Mouse (Mus musculus): ENCODE results near the gene Mvp. TPM values are rescaled to one million over a fixed set of nuclear protein-coding genes. Genes with fewer than 3 reads are reported as not detected.

The Mvp gene
- polyA plus RNA-seq, 1 experiment = 15.1 TPM

- WGBS = 3% methylated on average over 37 of the region's 37 CpGs
- Histone ChIP-seq H3K27ac (ENCODE audit: control insufficient read depth, insufficient read depth, low read depth, low read length, poor library complexity) (no peak within 1 kb of the TSS), H3K4me3 (replicated peaks; ENCODE audit: control insufficient read depth, low read depth, low read length) (peak within 1 kb of the TSS; percentile 16), H3K4me1 (ENCODE audit: control insufficient read depth, insufficient read depth, low read length) (peaks cover 9% of the 10 kb centered on the region)
- TF ChIP-seq POLR2A (IDR thresholded peaks at IDR 0.05; ENCODE audit: borderline replicate concordance, control insufficient read depth, low read depth, low read length) (no peak), CTCF (IDR thresholded peaks at IDR 0.05; ENCODE audit: control insufficient read depth, insufficient read depth, low read length) (no peak)
Measured at GRCm38 (mm10) chr7:127020901-127021562, 6.6 kb upstream of the Mvp start, which contains the start of the genes Gm42742 and Prrt2. Gm42742 (minus strand) TSS chr7:127021097. Prrt2 (minus strand) TSS chr7:127021211.

DNA sequence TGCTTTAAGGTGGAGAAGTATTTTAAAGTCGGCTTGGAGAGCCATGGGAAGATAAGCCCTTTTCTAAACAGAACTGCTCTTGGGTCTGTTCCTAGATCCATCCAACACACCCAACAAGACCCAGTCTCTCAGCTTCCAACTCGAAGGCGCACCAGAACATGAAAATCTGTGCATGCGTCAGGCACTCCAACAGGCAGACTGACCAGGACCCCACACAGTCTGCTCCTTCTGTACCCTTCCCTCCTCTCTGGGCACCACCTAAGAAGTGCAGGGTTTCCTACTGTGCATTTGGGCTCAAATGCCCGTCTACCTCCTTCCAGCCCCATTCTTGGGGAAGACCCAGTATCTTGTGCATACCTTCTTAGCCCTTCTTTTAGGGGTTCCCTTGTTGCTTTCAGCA, 6.1 kb upstream of the Mvp start:
- WGBS = 55% methylated on average over 5 of the region's 5 CpGs
- TF ChIP-seq POLR2A (IDR thresholded peaks at IDR 0.05; ENCODE audit: borderline replicate concordance, control insufficient read depth, low read depth, low read length) (no peak), CTCF (IDR thresholded peaks at IDR 0.05; ENCODE audit: control insufficient read depth, insufficient read depth, low read length) (no peak)
- H3K4me1 ChIP-seq (ENCODE audit: control insufficient read depth, insufficient read depth, low read length) = peaks cover 10% of the 10 kb centered on the region

DNA sequence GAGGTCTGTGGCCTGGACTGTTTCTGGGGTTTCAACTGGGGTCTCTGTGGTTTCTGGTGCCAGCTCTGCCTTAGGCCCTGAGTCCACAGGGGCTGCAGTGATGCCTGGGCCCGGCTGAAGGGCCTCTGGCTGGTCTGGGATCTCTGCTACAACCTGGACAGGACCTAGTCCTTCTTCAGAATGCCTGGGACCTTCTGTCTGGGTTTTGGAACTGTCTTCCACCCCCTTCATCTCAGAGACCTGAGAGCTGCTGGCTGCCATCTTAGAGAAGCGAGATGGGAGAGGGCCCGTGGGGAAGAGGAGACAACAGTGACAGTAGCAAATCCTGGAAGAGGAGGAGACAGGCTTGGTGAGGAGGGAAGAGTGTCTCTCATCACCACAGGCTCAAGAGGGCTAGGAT, 5.6 kb upstream of the Mvp start:
- no peak overlapping the region for H3K4me3 ChIP-seq (replicated peaks; ENCODE audit: control insufficient read depth, low read depth, low read length)
- no peak overlapping the region for H3K27ac ChIP-seq (ENCODE audit: control insufficient read depth, insufficient read depth, low read depth, low read length, poor library complexity)
- WGBS = 79% methylated on average over 3 of the region's 3 CpGs
- TF ChIP-seq POLR2A (IDR thresholded peaks at IDR 0.05; ENCODE audit: borderline replicate concordance, control insufficient read depth, low read depth, low read length) (no peak), CTCF (IDR thresholded peaks at IDR 0.05; ENCODE audit: control insufficient read depth, insufficient read depth, low read length) (no peak)
- peaks cover 11% of the 10 kb centered on the region for H3K4me1 ChIP-seq (ENCODE audit: control insufficient read depth, insufficient read depth, low read length)

More for the DNA sequence above, 6.1 kb upstream of the Mvp start:
- H3K27ac ChIP-seq (ENCODE audit: control insufficient read depth, insufficient read depth, low read depth, low read length, poor library complexity) = no peak overlapping the region
- H3K4me3 ChIP-seq (replicated peaks; ENCODE audit: control insufficient read depth, low read depth, low read length) = no peak overlapping the region

GRCm38 (mm10) chr7:127019306-127019960, 5.0 kb upstream of the Mvp start:
- H3K27ac ChIP-seq (ENCODE audit: control insufficient read depth, insufficient read depth, low read depth, low read length, poor library complexity) = no peak overlapping the region
- H3K4me1 ChIP-seq (ENCODE audit: control insufficient read depth, insufficient read depth, low read length) = peaks cover 12% of the 10 kb centered on the region
- H3K4me3 ChIP-seq (replicated peaks; ENCODE audit: control insufficient read depth, low read depth, low read length) = no peak overlapping the region
- WGBS = 75% methylated on average over 14 of the region's 14 CpGs
- TF ChIP-seq POLR2A (IDR thresholded peaks at IDR 0.05; ENCODE audit: borderline replicate concordance, control insufficient read depth, low read depth, low read length) = no peak
- no peak for TF ChIP-seq CTCF (IDR thresholded peaks at IDR 0.05; ENCODE audit: control insufficient read depth, insufficient read depth, low read length)

DNA sequence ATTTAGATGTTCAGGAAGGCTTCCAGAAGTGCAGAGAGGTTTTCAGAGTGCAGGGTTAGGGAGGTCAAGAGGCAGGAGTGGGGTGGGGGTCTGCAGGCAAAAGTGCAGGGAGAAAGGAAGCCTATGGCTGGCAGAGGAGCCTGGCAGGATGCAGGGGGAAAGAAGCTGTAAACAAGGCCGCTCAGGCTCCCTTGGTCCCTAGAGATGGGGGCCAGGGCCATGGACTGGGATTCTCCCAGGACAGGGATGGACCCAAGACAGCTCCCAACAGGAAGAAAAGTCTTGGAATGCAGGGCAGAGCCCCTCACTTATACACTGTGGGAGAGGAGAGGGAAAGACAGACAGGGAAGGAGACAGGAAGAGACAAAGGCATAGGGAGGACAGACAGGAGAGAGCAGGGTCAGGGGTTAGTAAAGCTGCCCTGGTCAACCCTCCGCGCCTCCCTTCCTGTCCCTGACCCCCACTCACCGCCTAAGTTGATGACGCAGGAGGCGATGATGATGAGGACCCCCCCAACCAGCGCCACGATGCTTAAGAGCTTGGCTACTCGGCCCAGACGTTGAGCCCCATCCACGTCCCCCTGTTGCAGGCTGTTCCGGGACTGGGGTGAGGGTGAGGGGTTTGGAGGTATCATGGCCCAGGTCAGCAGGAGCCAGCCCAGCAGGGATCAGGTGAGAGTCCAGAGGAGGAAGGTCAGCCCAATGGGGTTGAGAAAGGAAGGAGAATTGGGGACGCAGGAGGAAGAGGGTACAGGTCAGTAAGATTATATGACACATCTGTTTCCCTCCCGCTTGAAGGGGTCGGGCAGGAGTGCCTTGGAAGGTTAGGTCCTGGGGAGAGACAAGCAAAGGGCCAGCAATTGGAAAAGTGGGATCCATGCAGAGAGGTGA, 4.2 kb upstream of the Mvp start:
- TF ChIP-seq POLR2A (IDR thresholded peaks at IDR 0.05; ENCODE audit: borderline replicate concordance, control insufficient read depth, low read depth, low read length) = no peak
- TF ChIP-seq CTCF (IDR thresholded peaks at IDR 0.05; ENCODE audit: control insufficient read depth, insufficient read depth, low read length) = no peak
- Histone ChIP-seq H3K4me3 (replicated peaks; ENCODE audit: control insufficient read depth, low read depth, low read length) (no peak overlapping the region), H3K4me1 (ENCODE audit: control insufficient read depth, insufficient read depth, low read length) (peaks cover 7% of the 10 kb centered on the region), H3K27ac (ENCODE audit: control insufficient read depth, insufficient read depth, low read depth, low read length, poor library complexity) (no peak overlapping the region)
- 87% methylated on average over 15 of the region's 15 CpGs for WGBS

- no peak overlapping the region; the same call in 1 of the 2 replicates for H3K27ac ChIP-seq (ENCODE audit: control insufficient read depth, insufficient read depth, low read depth, low read length, poor library complexity)
- 73% methylated on average over 6 of the region's 6 CpGs for WGBS
- TF ChIP-seq CTCF (IDR thresholded peaks at IDR 0.05; ENCODE audit: control insufficient read depth, insufficient read depth, low read length) = no peak
- no peak for TF ChIP-seq POLR2A (IDR thresholded peaks at IDR 0.05; ENCODE audit: borderline replicate concordance, control insufficient read depth, low read depth, low read length)
- H3K4me1 ChIP-seq (ENCODE audit: control insufficient read depth, insufficient read depth, low read length) = peaks cover 5% of the 10 kb centered on the region; the same call in 1 of the 2 replicates
- H3K4me3 ChIP-seq (replicated peaks; ENCODE audit: control insufficient read depth, low read depth, low read length) = no peak overlapping the region
Measured at GRCm38 (mm10) chr7:127017950-127018345, 3.5 kb upstream of the Mvp start.

DNA sequence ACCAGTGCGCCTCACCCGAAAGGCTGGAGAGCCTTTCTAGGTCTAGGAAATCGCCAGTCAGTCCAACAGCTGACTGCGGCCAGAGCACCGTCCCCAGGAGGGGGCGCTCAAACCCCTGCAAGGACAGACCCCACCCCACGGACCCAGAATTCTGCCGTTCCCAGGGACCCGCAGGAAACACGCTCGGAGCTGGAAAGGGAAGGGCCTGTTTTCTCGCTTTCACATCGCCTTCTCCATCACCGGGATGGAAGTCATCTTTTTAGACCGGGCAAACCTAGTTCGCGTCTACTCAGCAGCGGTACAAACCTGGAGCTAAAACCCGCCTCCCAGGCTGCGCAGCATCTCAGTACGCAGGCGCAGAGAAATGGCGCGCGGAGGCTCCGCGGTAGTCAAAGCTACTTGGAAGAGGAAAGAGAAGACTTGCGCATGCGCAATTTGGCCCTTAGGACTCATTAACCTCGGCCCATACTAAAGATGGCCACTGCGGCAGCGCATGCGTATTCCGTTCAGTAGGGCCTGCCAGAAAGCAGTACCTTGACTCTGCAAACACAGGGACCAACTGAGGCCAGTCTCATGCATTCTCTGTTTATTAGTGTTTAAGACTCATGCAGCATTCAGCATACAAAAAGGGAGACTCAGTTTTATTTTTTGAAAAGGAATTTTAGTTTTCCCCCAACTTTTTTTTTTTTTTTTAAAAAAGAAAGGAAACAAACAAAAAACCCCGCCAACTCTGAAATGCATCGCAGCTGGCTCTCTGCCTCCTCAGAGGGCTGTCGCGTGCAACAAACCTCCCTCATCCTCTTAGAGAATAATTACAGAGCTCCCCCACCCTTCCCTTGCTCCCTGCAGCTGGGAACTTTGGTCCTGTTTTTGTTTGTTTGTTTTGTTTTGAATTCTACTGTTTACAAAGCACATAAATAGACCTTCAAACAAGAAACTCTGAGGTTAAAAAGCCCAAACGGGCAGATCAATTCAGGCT, 2.8 kb upstream of the Mvp start, which contains the start of gene Pagr1a:
Gene Pagr1a (minus strand): TSS at position 382 of the 979 bp plus-strand sequence.
- TF ChIP-seq CTCF (IDR thresholded peaks at IDR 0.05; ENCODE audit: control insufficient read depth, insufficient read depth, low read length) (peak; percentile 76), POLR2A (IDR thresholded peaks at IDR 0.05; ENCODE audit: borderline replicate concordance, control insufficient read depth, low read depth, low read length) (peak; percentile 59; the same call in 1 of the 2 replicates)
- WGBS = 3% methylated on average over 39 of the region's 39 CpGs
- Histone ChIP-seq H3K4me3 (replicated peaks; ENCODE audit: control insufficient read depth, low read depth, low read length) (peak within 1 kb of the TSS; percentile 87), H3K4me1 (ENCODE audit: control insufficient read depth, insufficient read depth, low read length) (peaks cover 5% of the 10 kb centered on the region; the same call in 1 of the 2 replicates), H3K27ac (ENCODE audit: control insufficient read depth, insufficient read depth, low read depth, low read length, poor library complexity) (peak within 1 kb of the TSS; percentile 96)

Data from bone marrow, adult 2 months (tissue).